Mouse (Mus musculus) CH12.LX (cell line): ENCODE results near the gene Fntb. TPM values are rescaled to one million over a fixed set of nuclear protein-coding genes. Genes with fewer than 3 reads are reported as not detected.

Experiments used
- DNase-seq: peaks from one replicate; pipeline ENCODE4 v3.0.0-alpha.2; 2013; ENCODE audit errors: extremely low read depth
- H3K27ac ChIP-seq: 2 replicates; pipeline ENCODE4 v1.5.1; 2012; ENCODE audit warnings: low read depth, mild to moderate bottlenecking, control low read depth, moderate library complexity; ENCODE audit not compliant: insufficient read depth
- H3K27me3 ChIP-seq: replicated peaks from 2 replicates; pipeline ENCODE3; 2012; ENCODE audit warnings: inconsistent platforms
- H3K36me3 ChIP-seq, 2 experiments: replicated peaks in 1 of 2; 2 replicates each; pipeline versions ENCODE3 to v1.6.1; 2012; ENCODE audit warnings: inconsistent platforms in 1 of 2, low read length in 1 of 2, mild to moderate bottlenecking in 1 of 2, mixed read lengths in 1 of 2, moderate library complexity in 1 of 2; ENCODE audit not compliant: control insufficient read depth in 1 of 2, insufficient read depth in 1 of 2
- H3K4me1 ChIP-seq, 2 experiments: 2 replicates each; pipeline ENCODE4 v1.6.1; 2012; ENCODE audit warnings: inconsistent platforms in 1 of 2, moderate library complexity in 1 of 2; ENCODE audit not compliant: insufficient read depth in 2 of 2, control insufficient read depth in 1 of 2
- H3K4me2 ChIP-seq: 2 replicates; pipeline ENCODE4 v1.6.1; 2012; ENCODE audit warnings: low read depth, mild to moderate bottlenecking, control low read depth; ENCODE audit not compliant: poor library complexity, insufficient read depth, severe bottlenecking
- H3K4me3 ChIP-seq, 3 experiments: fragments of 150-350 bp in 1 of 3; sonication (generic) in 1 of 3; replicated peaks in 1 of 3; 2 replicates each; pipeline versions ENCODE3 to v1.5.1; 2011 to 2012; ENCODE audit warnings: low read depth in 2 of 3, low read length in 2 of 3, mild to moderate bottlenecking in 2 of 3, moderate library complexity in 2 of 3, control low read depth in 1 of 3, improper control_type of control experiment in 1 of 3, inconsistent platforms in 1 of 3, mixed read lengths in 1 of 3; ENCODE audit not compliant: poor library complexity in 1 of 3
- H3K79me2 ChIP-seq: replicated peaks from 2 replicates; pipeline ENCODE4 v1.6.1; 2012; ENCODE audit warnings: mild to moderate bottlenecking, moderate library complexity; ENCODE audit not compliant: control insufficient read depth, poor library complexity, insufficient read depth, severe bottlenecking; ENCODE audit errors: extremely low read depth
- H3K9ac ChIP-seq: 2 replicates; pipeline ENCODE4 v1.6.1; 2012; ENCODE audit warnings: low read depth, mild to moderate bottlenecking, control low read depth, moderate library complexity; ENCODE audit not compliant: insufficient read depth
- H3K9me3 ChIP-seq: replicated peaks from 2 replicates; pipeline ENCODE3; 2012; ENCODE audit warnings: low read length, inconsistent platforms, mixed read lengths
- BHLHE40 ChIP-seq: IDR thresholded peaks from 2 replicates; pipeline ENCODE4 v1.6.1; 2011; ENCODE audit warnings: mild to moderate bottlenecking, low read depth, low read length, improper control_type of control experiment
- CHD2 ChIP-seq: IDR thresholded peaks from 2 replicates; pipeline ENCODE4 v1.6.1; 2011; ENCODE audit warnings: low read length, improper control_type of control experiment
- E2F4 ChIP-seq: IDR thresholded peaks from 2 replicates; pipeline ENCODE4 v1.6.1; 2011; ENCODE audit warnings: low read depth, low read length, improper control_type of control experiment; ENCODE audit not compliant: insufficient replicate concordance
- ELF1 ChIP-seq: IDR thresholded peaks from 2 replicates; pipeline ENCODE4 v1.6.1; 2014; ENCODE audit warnings: low read depth, mild to moderate bottlenecking, inconsistent platforms, low read length, improper control_type of control experiment
- EP300 ChIP-seq: IDR thresholded peaks from 2 replicates; pipeline ENCODE4 v1.6.1; 2011; ENCODE audit warnings: low read length, improper control_type of control experiment
- GABPA ChIP-seq: IDR thresholded peaks from 2 replicates; pipeline ENCODE4 v1.6.1; 2012; ENCODE audit warnings: low read depth, low read length, improper control_type of control experiment, inconsistent platforms; ENCODE audit not compliant: insufficient replicate concordance
- HCFC1 ChIP-seq: IDR thresholded peaks from 2 replicates; pipeline ENCODE4 v1.6.1; 2012; ENCODE audit warnings: low read depth, mild to moderate bottlenecking, inconsistent platforms, low read length, improper control_type of control experiment
- IRF4 ChIP-seq: IDR thresholded peaks from 2 replicates; pipeline ENCODE4 v1.6.1; 2014; ENCODE audit warnings: low read depth, mild to moderate bottlenecking, inconsistent platforms, low read length, improper control_type of control experiment
- JUN ChIP-seq: IDR thresholded peaks from 2 replicates; pipeline ENCODE4 v1.6.1; 2011; ENCODE audit warnings: low read depth, mild to moderate bottlenecking, low read length, improper control_type of control experiment, moderate library complexity; ENCODE audit not compliant: insufficient read depth
- JUND ChIP-seq: conservative IDR thresholded peaks from 2 replicates; pipeline ENCODE4 v1.6.1; 2011; ENCODE audit warnings: low read depth, low read length, improper control_type of control experiment
- KAT2A ChIP-seq: IDR thresholded peaks from 2 replicates; pipeline ENCODE4 v1.6.1; 2012; ENCODE audit warnings: low read length, improper control_type of control experiment, inconsistent platforms; ENCODE audit not compliant: insufficient replicate concordance
- MAX ChIP-seq: IDR thresholded peaks from 2 replicates; pipeline ENCODE4 v1.6.1; 2011; ENCODE audit warnings: low read length, improper control_type of control experiment
- MAZ ChIP-seq: IDR thresholded peaks from 2 replicates; pipeline ENCODE4 v1.6.1; 2012; ENCODE audit warnings: low read depth, mild to moderate bottlenecking, inconsistent platforms, low read length, improper control_type of control experiment, moderate library complexity
- MEF2A ChIP-seq: IDR thresholded peaks from 2 replicates; pipeline ENCODE4 v1.6.1; 2014; ENCODE audit warnings: low read depth, mild to moderate bottlenecking, inconsistent platforms, low read length, improper control_type of control experiment, borderline replicate concordance
- NELFE ChIP-seq: IDR thresholded peaks from 2 replicates; pipeline ENCODE4 v1.6.1; 2011; ENCODE audit warnings: low read depth, low read length, improper control_type of control experiment
- NRF1 ChIP-seq: IDR thresholded peaks from 2 replicates; pipeline ENCODE4 v1.6.1; 2014; ENCODE audit warnings: low read depth, mild to moderate bottlenecking, inconsistent platforms, low read length, improper control_type of control experiment, moderate library complexity
- RCOR1 ChIP-seq: conservative IDR thresholded peaks from 2 replicates; pipeline ENCODE4 v1.6.1; 2012; ENCODE audit warnings: low read depth, mild to moderate bottlenecking, inconsistent platforms, low read length, improper control_type of control experiment
- SMC3 ChIP-seq: IDR thresholded peaks from 2 replicates; pipeline ENCODE4 v1.6.1; 2011; ENCODE audit warnings: low read depth, low read length, improper control_type of control experiment
- TCF12 ChIP-seq: IDR thresholded peaks from 2 replicates; pipeline ENCODE4 v1.6.1; 2014; ENCODE audit warnings: low read depth, mild to moderate bottlenecking, inconsistent platforms, low read length, improper control_type of control experiment
- UBTF ChIP-seq: IDR thresholded peaks from 2 replicates; pipeline ENCODE4 v1.6.1; 2012; ENCODE audit warnings: low read depth, mild to moderate bottlenecking, inconsistent platforms, low read length, improper control_type of control experiment, moderate library complexity
- ZC3H11A ChIP-seq: IDR thresholded peaks from 2 replicates; pipeline ENCODE4 v1.6.1; 2012; ENCODE audit warnings: low read depth, mild to moderate bottlenecking, inconsistent platforms, low read length, improper control_type of control experiment
- ZMIZ1 ChIP-seq: IDR thresholded peaks from 2 replicates; pipeline ENCODE4 v1.6.1; 2012; ENCODE audit warnings: low read depth, mild to moderate bottlenecking, inconsistent platforms, low read length, improper control_type of control experiment
- dilution Hi-C: fragments of 300-500 bp; cut with MboI; formaldehyde crosslinking; loops from 2 replicates; pipeline ENCODE4 v1.14.3; 2020; ENCODE audit warnings: low sequenced_read_pairs; ENCODE audit not compliant: extremely low pct_unique_long_range_greater_than_20kb, extremely low pct_ligation_motif_present
- in situ Hi-C: fragments of 300-500 bp; cut with MboI; formaldehyde crosslinking; loops from 3 replicates; pipeline ENCODE4 v1.14.3; 2019; ENCODE audit warnings: low sequenced_read_pairs, low pct_ligation_motif_present, low pct_unique_long_range_greater_than_20kb, mixed read lengths
- polyA plus RNA-seq: library from polyadenylated mRNA; unstranded; fragments of >175 nt; gene quantifications from 2 replicates; pipeline ENCODE4 v1.2.1, GENCODE M21; 2012; ENCODE audit warnings: low read depth; ENCODE audit not compliant: insufficient read length
- total RNA-seq, 2 experiments: library from RNA; depleted of rRNA; stranded (reverse); fragments of 300-350 nt in 1 of 2; fragments of >200 nt in 1 of 2; gene quantifications; 2 replicates each; pipeline ENCODE4 v1.2.3; 2012 to 2014

The Fntb gene
- total and polyA plus RNA-seq, 3 experiments: 5.6 to 19.5 (median 9.2) TPM

GRCm38 (mm10) chr12:76775132-76775531, 9.7 kb downstream of the Fntb start:
- no peak overlapping the region for H3K4me2 ChIP-seq
- no peak overlapping the region for H3K27ac ChIP-seq
- H3K9ac ChIP-seq: no peak overlapping the region
- H3K4me1 ChIP-seq: peaks cover 0 to 10% of the 10 kb centered on the region in 2 experiments; a peak in 2 of 4 replicates
- in situ Hi-C loops (no loop called here), dilution Hi-C loops (no loop called here)
- H3K4me3 ChIP-seq: no peak overlapping the region
- TF ChIP-seq MAX: no peak
- TF ChIP-seq BHLHE40: no peak
- TF ChIP-seq HCFC1: no peak
- TF ChIP-seq RCOR1: no peak
- no peak for TF ChIP-seq KAT2A
- peaks cover 0 to 49% of the 10 kb centered on the region in 2 experiments for H3K36me3 ChIP-seq
- H3K27me3 ChIP-seq: no peaks in the 10 kb centered on the region
- H3K79me2 ChIP-seq: no peaks in the 10 kb centered on the region
- DNase-seq: no peak
- no peaks in the 10 kb centered on the region for H3K9me3 ChIP-seq

GRCm38 (mm10) chr12:76776898-76777297, 11.5 kb downstream of the Fntb start:
- Histone ChIP-seq H3K4me2 (no peak overlapping the region), H3K9ac (no peak overlapping the region), H3K79me2 (no peaks in the 10 kb centered on the region), H3K27me3 (no peaks in the 10 kb centered on the region), H3K4me1 (peaks cover 0 to 10% of the 10 kb centered on the region in 2 experiments; a peak in 2 of 4 replicates), H3K4me3 (no peak overlapping the region), H3K36me3 (peaks cover 0 to 56% of the 10 kb centered on the region in 2 experiments), H3K9me3 (no peaks in the 10 kb centered on the region), H3K27ac (no peak overlapping the region)
- TF ChIP-seq EP300 (no peak), NELFE (no peak), ELF1 (no peak), GABPA (no peak), E2F4 (no peak), MAZ (no peak), ZMIZ1 (no peak), JUN (no peak), RCOR1 (no peak), ZC3H11A (no peak), UBTF (no peak), NRF1 (no peak), MEF2A (no peak), IRF4 (no peak), SMC3 (no peak), TCF12 (no peak), CHD2 (no peak), JUND (no peak)
- dilution Hi-C loops: no loop called here
- no peak for DNase-seq
- in situ Hi-C loops: no loop called here
